Mouse (Mus musculus) kidney, adult 2 months (tissue): ENCODE data around the gene Xpnpep2.

Experiments used
- CTCF ChIP-seq: fragments of 200-500 bp; conservative IDR thresholded peaks from 2 replicates; pipeline ENCODE4 v1.5.1; 2011; ENCODE audit warnings: low read depth, mild to moderate bottlenecking, control low read depth, low read length, moderate library complexity, mixed read lengths; ENCODE audit not compliant: insufficient read depth, insufficient read length
- POLR2A ChIP-seq: fragments of 200-500 bp; IDR thresholded peaks from one replicate; pipeline ENCODE4 v1.6.1; 2011; ENCODE audit warnings: low read depth, low read length, control low read depth

- no peak for TF ChIP-seq POLR2A
- no peak for TF ChIP-seq CTCF
Observed at GRCm38 (mm10) chrX:48104736-48105441, 3.6 kb upstream of the Xpnpep2 start.
